Mouse (Mus musculus) layer of hippocampus, adult 9-10 months (tissue): ENCODE data around the gene St3gal4.

ENCODE experiments used
- DNase-seq: peaks from one replicate; pipeline ENCODE4 v3.0.0; 2022; ENCODE audit warnings: low spot score

The St3gal4 gene

DNA sequence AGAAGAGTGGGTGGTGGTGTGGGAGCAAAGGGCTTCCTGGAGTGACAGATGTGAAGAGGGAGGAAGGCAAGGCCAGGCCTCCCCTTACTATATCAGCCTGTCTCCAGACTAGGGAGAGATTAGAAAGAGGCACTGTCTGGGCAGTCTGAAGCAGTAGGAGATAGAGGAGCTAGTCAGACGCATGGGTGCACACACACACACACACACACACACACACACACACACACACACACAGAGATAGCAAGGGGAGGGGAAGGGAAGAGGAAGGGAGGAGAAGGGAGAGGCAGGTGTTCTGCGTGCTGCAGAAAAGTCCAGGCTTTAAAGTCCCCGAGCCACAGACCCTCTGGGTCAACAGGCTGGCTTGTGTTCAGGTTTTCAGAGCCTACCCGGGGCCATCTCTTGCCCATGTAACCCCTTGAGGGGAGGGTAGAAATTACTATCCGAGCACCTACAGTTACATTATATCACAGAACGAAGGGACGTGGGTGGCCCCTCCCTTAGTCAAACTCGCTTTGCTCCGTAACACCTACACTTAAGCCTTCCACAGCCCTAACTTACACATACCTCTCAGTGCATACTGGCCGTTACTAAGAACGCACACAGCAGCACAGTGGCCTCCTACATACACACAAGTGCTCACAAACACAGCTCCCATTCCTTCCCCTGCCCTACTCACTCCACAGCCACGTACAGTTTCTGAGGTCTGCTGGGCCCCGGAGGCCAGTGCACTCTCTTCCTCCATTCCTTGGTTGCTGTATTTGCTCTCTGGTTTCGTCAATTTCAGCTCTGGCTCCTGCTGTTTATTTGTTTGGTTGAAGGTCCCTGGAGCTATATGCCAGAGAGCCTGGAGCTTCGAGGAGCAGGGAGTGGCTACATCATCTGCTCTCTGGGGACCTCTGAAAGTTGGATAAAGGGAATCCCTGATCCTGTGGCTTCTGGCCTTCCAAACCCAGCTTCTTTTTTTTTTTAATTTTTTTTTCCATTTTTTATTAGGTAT, 12.9 kb downstream of the St3gal4 start:
- DNase-seq = no peak

DNA sequence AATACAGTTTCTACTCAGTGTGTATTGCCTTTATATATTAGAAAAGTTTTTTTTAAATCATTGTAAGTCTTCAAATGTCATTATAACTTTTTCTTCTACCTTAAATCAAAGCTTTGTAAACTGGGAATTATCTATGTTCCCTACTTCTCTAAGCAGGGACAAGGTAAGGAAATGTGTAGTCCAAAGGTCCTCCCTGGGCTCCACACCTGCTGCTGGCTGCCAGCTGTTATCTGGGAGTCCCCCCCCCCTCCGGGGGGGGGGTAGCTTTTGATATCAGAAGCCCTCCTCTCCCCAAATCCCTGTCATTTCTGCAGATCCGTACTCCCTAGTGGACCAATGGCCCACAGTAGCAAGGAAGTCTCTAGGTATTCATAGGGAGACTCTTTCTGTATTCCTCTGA, 13.6 kb downstream of the St3gal4 start:
- no peak for DNase-seq

DNA sequence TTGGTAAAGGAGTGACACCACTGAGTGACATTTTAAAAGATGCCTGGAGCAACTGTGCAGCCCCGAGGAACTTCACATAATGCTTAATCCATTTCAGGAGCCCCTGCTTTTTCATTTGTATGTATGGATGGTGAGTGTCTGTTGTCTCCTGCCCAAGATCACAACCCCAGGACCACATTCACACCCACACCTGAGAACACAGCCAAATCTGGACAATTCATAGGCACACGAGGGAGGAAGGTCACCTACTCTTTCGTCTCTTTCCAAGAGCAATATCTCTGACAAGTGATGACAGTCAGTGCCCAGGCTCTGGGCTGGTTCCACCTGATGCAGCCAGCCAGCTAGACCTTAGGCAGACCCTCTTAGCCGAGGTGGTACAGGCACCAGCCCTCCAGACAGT, 14.4 kb downstream of the St3gal4 start:
- DNase-seq = no peak

DNA sequence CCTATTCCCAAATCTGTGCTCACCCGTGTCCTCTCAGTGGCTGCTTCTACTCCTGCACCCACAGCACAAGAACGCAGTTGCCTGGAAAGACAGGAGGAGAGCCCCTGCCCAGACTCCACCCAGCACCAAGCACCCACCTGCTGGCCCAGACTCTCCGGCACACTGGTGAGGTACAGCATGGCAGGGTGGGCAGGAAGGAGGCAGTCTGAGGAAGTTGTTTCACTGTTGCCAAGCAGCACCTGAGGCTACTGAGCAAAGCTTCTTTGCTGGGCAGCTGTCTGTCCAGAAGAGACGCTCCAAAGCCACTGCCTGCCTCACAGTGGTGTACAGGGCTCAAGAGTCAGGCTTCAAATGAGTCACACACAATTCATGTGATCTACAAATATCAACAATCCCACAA, 20.3 kb downstream of the St3gal4 start:
- no peak for DNase-seq

DNA sequence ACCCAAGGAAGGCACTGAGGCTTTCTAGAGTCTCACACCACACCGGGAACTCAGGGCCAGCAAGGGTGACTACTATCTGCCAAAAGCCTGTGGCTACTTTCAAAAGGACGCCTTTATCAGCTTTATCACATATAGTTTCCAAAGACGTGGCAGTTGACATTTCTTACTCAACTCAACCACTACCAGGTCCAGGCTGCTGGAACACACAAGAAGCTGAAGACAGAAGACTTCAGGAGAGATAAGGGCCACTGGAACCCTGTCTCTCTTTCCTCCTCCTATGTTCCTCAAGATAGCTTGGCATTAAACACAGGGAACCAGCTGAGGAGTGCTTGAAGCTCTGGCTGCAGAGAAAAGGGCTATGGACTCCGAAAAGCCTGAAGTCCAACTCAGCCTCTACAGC, 21.2 kb downstream of the St3gal4 start:
- DNase-seq = no peak

DNA sequence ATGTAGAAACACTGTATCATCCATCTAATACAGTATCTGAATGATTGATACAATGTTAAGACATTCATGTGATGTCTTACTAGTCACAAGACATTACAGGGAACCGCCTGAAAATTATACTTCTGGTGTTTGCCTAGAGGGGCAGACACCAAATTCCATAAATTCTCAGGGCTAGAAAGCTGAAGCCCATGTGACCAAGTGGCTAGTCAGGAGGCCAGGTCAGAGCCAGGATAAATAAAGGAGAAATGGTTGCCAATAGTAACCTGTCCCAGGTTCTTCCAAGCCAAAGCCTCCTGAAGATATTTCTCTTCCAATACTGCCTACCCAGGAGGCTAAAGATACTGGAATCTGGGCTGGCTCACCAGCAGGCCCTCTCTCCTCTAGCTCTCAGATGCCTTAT, 23.3 kb downstream of the St3gal4 start:
- DNase-seq = no peak

DNA sequence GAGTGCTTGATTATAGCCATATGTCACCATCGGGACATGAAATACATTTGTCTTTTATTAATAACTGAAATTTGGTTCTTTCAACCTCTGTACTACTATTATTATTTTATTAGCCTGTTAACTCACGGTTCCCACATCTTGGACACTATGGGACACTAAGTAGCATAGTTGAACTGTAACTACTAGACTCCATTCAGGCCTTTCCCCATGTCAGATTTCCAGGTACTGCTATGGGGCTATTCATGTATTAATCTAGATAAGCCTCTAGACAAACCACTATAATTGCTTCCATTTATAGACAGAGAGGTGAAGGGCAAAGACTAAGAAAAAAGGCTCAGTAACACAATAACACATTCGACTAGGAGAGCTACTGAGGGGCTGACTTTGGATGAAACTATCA, 25.7 kb downstream of the St3gal4 start:
- no peak for DNase-seq

DNA sequence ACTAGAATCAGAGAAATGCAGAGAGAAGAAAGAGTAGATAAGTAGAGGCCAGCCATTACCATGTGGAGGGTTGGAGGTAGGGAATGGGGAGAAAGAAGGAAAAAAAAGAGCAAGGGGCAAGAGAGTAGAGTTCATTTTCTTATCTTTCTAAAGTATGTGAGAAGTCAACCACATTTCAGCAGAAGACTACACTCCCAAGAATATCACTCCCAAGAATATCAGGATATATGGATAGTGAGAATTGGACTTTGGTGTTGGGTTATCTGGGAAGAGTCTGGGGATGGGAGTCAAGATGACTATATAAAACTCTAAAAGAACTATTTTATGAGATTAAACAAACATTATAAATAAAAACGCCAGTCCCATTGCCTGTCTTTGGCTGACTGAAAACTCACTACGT, 26.2 kb downstream of the St3gal4 start:
- no peak for DNase-seq

DNA sequence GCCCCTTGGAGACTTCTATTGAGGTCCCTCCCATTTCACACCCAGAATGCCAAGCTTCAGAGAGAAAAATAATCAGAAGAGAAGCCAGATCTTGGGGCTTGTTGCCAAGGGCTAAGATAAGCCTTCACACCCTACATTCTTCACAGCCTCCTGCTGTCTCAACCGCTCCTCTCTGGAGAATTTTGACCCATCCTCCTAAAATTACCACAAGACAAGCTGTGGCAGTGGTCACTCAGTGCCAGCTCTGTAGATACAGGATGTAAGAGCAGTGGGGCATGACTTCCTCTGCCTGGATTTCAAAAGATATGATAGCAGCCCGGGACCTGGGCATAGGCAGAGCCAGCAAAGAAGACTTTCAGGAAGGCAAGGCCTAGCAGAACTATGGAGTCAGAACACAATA, 57.6 kb downstream of the St3gal4 start:
- DNase-seq = no peak

DNA sequence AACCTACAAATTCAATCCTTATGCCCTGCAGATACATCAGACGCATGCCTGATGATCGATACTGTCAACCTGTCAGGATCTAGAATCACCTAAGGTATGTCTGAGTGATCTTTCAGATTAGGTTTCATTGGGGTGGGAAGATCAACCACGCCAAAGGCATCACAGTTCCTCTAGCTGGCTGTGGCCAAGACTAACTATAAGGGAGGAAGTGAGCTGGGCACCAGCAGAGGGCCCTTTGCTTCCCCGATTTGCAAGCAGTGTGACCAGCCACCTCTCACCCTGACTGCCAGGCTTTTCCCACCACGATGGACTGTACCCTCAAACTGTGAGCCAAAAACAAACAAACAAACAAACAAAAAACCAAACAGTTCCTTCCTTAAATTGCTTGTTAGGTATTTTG, 59.2 kb downstream of the St3gal4 start:
- no peak for DNase-seq

DNA sequence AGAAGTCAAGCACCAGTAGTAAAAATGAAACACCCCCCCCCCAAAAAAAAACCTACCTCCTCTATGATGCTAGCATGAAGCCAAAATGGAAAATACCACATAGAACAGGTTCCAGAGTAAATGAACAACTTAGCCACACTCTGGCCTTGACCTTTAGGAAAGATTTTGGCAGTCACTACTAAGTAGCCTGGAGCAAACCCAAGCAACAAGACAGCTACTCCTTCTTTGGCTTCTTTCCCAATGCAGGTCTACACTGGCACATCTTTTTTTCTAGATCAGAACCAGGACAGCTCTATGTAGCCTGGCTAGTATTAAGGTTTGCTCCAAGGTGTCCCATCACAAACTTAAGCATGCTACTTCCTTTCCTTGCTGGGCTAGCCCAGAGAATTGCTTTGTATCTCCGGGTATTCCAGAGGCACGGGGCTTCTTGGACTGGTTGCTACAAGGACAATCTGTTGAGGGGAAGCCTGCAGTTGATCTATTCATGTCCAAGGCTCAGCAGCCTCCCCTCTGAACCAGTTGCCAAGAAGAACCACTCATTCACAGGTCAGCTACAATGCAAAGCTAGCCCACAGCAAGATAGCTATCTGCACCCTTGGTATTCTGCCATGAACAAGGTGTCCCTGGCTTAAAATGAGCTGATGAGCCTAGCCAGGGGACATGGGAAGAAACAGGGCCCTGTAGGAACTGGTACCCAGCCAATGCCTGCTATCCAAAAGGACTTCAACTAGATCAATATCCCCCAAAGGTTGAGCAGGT, 60.3 kb downstream of the St3gal4 start:
- DNase-seq = no peak

DNA sequence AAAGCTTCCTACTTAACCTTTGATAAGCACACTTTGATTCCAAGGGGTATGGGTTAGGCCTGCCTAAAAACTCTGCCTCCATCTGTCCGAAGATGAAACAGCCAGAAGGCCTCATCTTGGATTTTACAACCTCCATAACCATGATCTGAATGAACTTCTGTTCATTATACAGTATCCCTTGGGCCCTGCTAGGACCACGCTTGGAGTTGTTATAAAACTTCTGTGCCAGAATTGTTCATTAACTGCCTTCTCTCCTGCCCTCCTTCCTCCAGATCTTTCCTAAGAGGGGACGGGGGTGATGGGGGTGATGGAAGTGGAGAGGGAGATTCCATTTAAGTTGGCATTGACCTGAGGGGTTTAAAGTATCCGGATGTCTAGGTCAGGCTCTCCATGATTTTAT, 60.9 kb downstream of the St3gal4 start:
- no peak for DNase-seq

DNA sequence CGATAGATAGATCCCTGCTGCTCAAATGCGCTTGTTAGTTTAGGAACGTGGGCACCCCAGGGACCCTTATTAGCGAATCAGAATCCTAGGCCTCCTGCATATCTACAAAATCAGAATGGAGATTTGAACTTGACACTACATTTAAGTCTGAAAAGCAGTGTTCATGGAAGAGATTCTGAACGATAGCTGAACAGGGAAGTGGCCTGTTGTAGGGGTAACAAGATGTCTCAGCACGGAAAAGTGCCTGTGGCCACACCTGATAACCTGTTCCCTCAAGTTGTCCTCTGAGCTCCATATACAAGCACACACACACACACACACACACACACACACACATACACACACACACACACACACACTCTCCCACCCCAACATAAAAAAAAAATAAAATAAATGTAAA, 61.4 kb downstream of the St3gal4 start:
- no peak for DNase-seq

DNA sequence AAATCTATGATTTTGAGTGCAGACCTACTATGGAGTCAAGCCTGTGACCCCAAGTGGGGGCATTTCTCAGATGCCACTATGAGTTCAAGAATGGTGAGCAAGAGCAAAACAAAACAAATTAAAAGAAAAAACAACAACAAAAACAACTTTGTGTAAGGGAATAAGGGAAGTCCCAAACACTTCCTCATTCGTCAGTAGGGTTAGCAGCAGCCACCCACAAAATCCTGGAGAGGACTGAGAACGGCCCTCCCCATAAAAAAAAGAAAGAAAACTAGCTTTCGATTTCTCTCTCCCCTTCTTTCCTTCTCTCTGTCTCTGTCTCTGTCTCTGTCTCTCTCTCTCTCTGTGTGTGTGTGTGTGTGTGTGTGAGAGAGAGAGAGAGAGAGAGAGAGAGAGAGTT, 62.5 kb downstream of the St3gal4 start:
- DNase-seq = no peak

DNA sequence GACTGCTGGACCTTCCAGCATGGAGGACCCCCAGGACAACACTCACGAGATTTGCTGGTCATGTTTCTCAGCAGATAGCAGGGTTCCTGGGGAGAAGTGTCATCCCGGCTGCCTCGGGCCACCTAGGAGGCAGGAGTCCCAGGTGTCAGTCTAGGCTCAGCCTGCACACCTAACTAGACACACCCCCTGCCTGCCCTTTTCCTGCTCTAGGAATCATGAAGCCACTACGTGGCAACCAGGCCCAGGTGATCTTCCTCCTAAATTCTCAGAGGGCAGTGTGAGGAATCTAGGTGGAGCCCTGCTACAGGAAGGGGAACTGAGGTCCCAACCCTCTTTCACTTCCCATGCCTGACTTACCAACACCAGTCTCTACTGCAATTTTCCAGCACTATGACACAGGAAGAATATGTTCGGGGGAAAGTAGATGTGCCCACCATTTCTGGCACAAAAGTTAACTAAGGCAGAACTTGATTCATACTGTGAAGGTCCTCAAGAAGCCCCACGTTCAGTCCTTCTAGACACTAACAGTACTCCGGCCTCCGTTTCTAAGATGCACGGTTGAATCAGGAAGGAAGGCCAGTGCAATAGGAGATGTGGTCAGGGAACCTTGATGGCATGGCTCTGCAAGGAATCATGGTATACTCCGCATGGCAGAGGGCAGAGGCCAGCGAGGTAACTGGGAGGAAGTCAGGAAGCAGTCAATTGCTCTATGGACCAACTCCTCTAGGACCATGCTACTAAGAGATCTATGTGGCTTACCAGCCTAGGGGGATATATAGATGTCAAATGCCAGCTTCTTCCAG, 63.3 kb downstream of the St3gal4 start:
- DNase-seq = no peak

DNA sequence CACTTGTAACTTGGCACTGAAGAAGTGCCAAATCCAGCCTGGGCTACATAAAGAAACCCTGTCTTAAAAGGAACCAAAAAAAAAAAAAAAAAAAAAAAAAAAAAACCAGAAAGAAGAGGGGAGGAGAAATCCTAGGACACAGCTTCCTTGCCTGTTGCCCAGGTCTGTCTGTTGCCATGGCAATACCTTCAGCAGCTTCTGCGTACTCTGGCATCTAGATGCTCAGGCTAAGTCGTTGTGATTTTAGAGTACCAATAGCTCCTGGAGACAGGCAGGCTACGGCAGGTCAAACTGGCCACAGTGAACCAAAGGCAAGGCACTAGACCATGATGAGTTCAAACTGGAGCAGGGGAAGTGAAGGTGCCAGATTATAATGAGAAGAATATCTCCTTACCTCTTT, 65.4 kb downstream of the St3gal4 start:
- no peak for DNase-seq

DNA sequence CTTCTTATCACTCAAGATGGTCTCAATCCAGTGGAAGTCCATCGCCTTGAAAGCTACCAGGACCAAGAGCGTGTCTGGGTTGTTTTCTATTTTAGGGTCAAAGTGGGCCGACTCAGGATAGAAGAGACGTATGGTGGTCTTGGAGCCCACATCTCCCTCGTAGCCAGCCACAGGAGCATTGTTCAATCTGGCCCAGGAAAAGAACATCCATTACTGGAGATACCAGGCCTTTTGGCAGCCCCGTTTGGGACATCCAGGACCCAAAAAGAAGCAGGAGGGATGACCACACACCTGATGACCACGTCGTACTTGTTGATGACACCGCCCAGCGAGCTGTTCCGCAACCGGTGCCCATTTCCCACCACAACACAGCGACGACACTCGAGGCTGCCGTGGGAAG, 66.0 kb downstream of the St3gal4 start:
- DNase-seq = no peak

DNA sequence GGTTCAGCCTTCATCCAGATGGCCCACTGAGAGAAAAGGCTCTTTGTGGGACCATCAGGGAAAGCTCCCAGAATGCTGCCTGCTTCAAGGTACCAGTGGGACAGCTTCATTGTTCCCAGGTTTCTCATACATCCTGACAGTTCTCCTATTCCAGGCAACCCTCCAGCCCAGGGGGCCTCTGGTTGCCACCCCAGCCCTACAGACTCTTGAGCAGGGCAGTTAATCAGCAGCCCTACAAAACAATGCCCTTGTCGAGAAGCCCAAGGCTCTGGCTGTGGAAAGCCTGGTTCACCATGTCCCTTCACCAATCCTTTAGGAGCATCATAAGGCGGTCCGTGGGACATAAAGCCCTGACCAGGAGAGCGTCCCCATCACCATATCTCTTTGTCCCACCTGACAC, 66.4 kb downstream of the St3gal4 start:
- DNase-seq = no peak

DNA sequence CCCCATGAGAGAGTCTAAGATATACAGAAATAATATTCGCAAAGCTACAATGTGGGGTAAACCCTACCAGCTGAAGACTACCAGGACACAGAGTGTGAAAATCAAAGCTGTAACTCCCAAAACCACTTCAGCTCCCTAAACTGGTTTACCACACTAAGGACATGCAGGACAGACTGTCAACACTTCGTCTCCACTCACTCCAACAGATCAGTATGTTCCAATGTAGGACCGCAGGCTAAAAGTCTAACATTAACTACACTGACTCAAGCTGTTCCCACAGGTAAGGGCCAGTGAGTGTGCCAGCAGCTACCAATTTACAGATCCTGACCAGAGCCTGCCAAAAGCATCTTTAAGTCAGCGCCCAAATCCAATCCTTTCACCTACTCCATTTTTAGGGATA, 67.4 kb downstream of the St3gal4 start:
- DNase-seq = no peak

DNA sequence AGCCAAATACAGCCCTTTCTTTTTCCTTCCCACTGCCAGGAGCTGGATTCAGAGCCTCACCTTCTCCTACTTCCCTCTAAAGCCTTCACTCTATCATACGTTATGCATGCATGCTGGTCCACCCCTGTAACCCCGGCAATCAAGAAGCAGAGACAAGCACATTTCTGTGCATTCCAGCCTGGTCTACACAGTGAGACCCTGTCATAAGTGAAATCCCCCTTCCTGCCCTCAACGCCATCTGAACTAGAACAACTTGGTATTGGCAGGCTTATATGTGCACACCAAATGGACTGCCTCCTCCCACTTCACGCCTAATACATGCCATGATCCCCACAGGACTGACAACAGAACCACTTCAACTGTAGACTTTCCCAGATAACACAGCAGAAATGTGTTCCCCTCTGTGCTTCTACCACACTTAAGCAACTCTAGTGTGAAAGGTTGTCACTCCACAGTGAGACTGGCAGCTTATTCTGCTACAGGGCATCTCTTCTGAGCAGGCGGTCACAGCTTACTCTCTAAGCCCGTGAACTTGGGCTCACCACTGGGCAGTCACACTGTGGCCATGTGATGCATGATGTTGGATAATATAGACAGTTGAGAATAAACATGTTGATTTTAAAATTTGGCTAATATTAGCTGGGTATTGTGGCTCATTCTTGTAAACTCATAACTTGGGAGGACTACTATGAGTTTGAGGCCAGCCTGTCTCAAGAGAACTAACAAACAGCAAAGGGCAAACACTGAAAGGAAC, 68.2 kb downstream of the St3gal4 start:
- no peak for DNase-seq

DNA sequence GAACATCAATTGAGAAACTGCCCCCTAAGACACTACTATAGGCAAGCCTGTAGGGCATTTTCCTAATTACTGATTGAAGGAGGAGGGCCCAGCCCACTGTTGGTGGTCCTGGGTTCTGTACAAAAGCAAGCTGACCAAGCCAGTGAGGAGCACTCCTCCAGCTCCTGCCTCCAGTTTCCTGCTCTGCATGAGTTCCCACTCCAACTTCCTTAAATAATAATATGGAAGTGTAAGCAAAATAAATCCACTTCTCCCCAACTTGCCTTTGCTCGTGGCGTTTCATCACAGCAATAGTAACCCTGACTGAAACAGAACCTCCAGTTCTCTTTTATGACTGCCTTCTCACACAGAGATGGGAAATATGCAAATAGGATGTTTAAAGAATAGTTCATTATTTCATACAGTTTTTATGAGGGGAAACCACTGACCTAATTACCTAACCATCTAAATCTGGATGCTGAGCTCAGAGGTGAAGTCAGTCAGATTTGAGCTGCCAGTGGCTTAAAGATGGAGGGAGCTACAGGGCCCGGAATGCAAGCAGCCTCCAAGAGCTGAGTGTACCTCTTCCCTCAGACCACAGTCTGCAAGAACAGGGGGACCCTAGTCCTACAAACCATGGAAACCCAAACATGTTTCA, 69.1 kb downstream of the St3gal4 start:
- no peak for DNase-seq
